30 mouse cellular contexts compared by ENCODE assay signal in genomic region chr8:18528120-18528519, GRCm38 (mm10).
"Had no signal": no experiment of that assay in that cellular context is flagged by ENCODE, and none has a peak within 500 bp of the region (broad histone marks: within the 10 kb centered on the region; RNA-seq: fewer than 3 reads in every experiment).

No protein-coding gene starts in this region.

- H3K4me2 ChIP-seq: heart, embryonic 12.5 days; hindbrain, embryonic 12.5 days; hindbrain, embryonic 15.5 days; kidney, embryonic 15.5 days; limb, embryonic 12.5 days; liver, embryonic 11.5 days; liver, embryonic 13.5 days; liver, embryonic 15.5 days had no signal

- H3K4me1 ChIP-seq: heart, embryonic 10.5 days; heart, embryonic 12.5 days; hindbrain, embryonic 10.5 days; hindbrain, embryonic 12.5 days; hindbrain, embryonic 15.5 days; kidney, embryonic 15.5 days; limb, embryonic 10.5 days; limb, embryonic 12.5 days; liver, embryonic 13.5 days; liver, embryonic 15.5 days had no signal

- H3K4me3 ChIP-seq: gastrocnemius, adult 2 months; heart, embryonic 10.5 days; heart, embryonic 12.5 days; hindbrain, embryonic 10.5 days; hindbrain, embryonic 12.5 days; hindbrain, embryonic 15.5 days; kidney, embryonic 15.5 days; left cerebral cortex, adult 2 months; limb, embryonic 10.5 days; limb, embryonic 12.5 days; liver, embryonic 13.5 days; liver, embryonic 15.5 days had no signal

- H3K27me3 ChIP-seq: hindbrain, embryonic 12.5 days; hindbrain, embryonic 15.5 days; kidney, embryonic 15.5 days; limb, embryonic 12.5 days; liver, embryonic 13.5 days; liver, embryonic 15.5 days had no signal

- H3K9me3 ChIP-seq: heart, embryonic 10.5 days; heart, embryonic 12.5 days; hindbrain, embryonic 10.5 days; hindbrain, embryonic 12.5 days; hindbrain, embryonic 15.5 days; kidney, embryonic 15.5 days; limb, embryonic 10.5 days; limb, embryonic 12.5 days; liver, embryonic 13.5 days; liver, embryonic 15.5 days had no signal

- ATAC-seq: hindbrain, postnatal 0 days; intestine, embryonic 16.5 days; liver, postnatal 0 days had no signal

- H3K27ac ChIP-seq: gastrocnemius, adult 2 months; heart, embryonic 10.5 days; hindbrain, embryonic 10.5 days; hindbrain, embryonic 12.5 days; hindbrain, embryonic 15.5 days; hindbrain, postnatal 0 days; kidney, embryonic 15.5 days; kidney, postnatal 0 days; left cerebral cortex, adult 2 months; limb, embryonic 10.5 days; limb, embryonic 12.5 days; liver, embryonic 13.5 days; liver, embryonic 15.5 days had no signal

- DNase-seq: gastrocnemius, adult 2 months; gastrocnemius, postnatal 10 days; gastrocnemius, postnatal 25 days; heart, adult 18-20 months; heart, postnatal 10 days; heart, postnatal 4 days; kidney, adult 11 months; kidney, adult 2 months; kidney, adult 9 months; kidney, postnatal 14 days; kidney, postnatal 36 days; layer of hippocampus, adult 9-11 months; layer of hippocampus, postnatal 36 days; liver; liver, embryonic 13.5 days; liver, postnatal 0 days had no signal

- H3K36me3 ChIP-seq: heart, embryonic 10.5 days; heart, embryonic 12.5 days; hindbrain, embryonic 10.5 days; hindbrain, embryonic 12.5 days; hindbrain, embryonic 15.5 days; kidney, embryonic 15.5 days; limb, embryonic 10.5 days; limb, embryonic 12.5 days; liver, embryonic 13.5 days; liver, embryonic 15.5 days had no signal

- H3K9ac ChIP-seq: heart, embryonic 12.5 days; hindbrain, embryonic 12.5 days; hindbrain, embryonic 15.5 days; kidney, embryonic 15.5 days; limb, embryonic 12.5 days; liver, embryonic 13.5 days; liver, embryonic 15.5 days; liver, postnatal 0 days had no signal
